Mouse (Mus musculus): Measurements from ENCODE around the gene Gm13040.
"Not testable (repeated sequence)": the region's sequence is repeated elsewhere in the genome, so short reads cannot be mapped to it uniquely, and the experiment has no call there.

The Gm13040 gene

DNA sequence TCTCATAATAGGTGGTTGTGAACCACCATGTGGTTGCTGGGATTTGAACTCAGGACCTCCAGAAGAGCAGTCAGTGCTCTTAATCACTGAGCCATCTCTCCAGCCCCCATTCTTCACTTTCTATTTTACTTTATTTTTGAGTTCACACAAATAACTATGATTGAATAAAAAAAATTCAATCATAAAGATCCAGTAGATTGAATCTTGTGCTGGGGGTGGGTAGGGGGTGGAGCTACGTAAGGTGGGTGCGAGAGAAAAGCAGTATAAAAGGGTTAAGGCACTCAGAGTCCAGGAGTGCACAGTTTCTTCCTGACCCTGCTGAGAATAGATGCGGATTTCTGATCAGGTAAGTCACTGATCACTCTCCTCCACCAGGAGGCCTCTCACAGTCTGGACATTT is at the start of gene Gm13040:
Gm13040 (plus strand) TSS at position 301 of the 400 bp plus-strand sequence.
- DNase-seq = not testable (repeated sequence)

GRCm38 (mm10) chr4:143511043-143511442 is 24.7 kb upstream of the Gm13040 start, which contains the start of gene Gm13043:
Gene Gm13043, plus strand, starts transcription at chr4:143511343.
- no peak for DNase-seq

- DNase-seq = not testable (repeated sequence)
Observed at GRCm38 (mm10) chr4:143551400-143551799, 15.6 kb downstream of the Gm13040 start, which contains the start of the genes BC080695 and Gm13057. Gene BC080695, plus strand, starts transcription at chr4:143551700. Gene Gm13057, plus strand, starts transcription at chr4:143551709.
